Mouse (Mus musculus): ENCODE measurements around the gene Slc27a2. TPM values are rescaled to one million over a fixed set of nuclear protein-coding genes. Genes with fewer than 3 reads are reported as not detected.

The Slc27a2 gene
- total and polyA plus RNA-seq, 3 experiments: not detected

GRCm38 (mm10) chr2:126635939-126636823, 84.0 kb downstream of the Slc27a2 start:
- Histone ChIP-seq H3K4me3 (ENCODE audit: control insufficient read depth in 1 of 2, insufficient read depth in 1 of 2, low read depth in 2 of 2, low read length in 2 of 2) (peak overlapping the region; percentile 22 to 29), H3K27ac (ENCODE audit: control insufficient read depth, low read depth, low read length) (peak overlapping the region; percentile 93), H3K27me3 (ENCODE audit: control insufficient read depth in 1 of 2, insufficient read depth in 2 of 2, low read length in 2 of 2) (no peaks in the 10 kb centered on the region), H3K9ac (ENCODE audit: control insufficient read depth, low read depth, low read length, poor library complexity, severe bottlenecking) (peak overlapping the region; percentile 54), H3K9me3 (replicated peaks; ENCODE audit: insufficient read depth, low read length) (no peaks in the 10 kb centered on the region), H3K4me1 (ENCODE audit: control insufficient read depth in 1 of 2, insufficient read depth in 2 of 2, low read length in 2 of 2) (peaks cover 14 to 19% of the 10 kb centered on the region in 2 experiments), H3K36me3 (ENCODE audit: control insufficient read depth in 1 of 2, insufficient read depth in 2 of 2, low read length in 2 of 2) (peaks cover 2 to 21% of the 10 kb centered on the region in 2 experiments; a peak in 3 of 4 replicates), H3K79me2 (ENCODE audit: control insufficient read depth, insufficient read depth, low read length, poor library complexity) (no peaks in the 10 kb centered on the region)
- TF ChIP-seq MAFK (IDR thresholded peaks at IDR 0.05; ENCODE audit: borderline replicate concordance, low read depth, low read length): peak; percentile 72; the same call in 1 of the 2 replicates
- TF ChIP-seq MEF2A (IDR thresholded peaks at IDR 0.05; ENCODE audit: extremely low read depth, insufficient replicate concordance, low read depth, low read length, poor library complexity, severe bottlenecking): peak; percentile 63; the same call in 1 of the 2 replicates
- no peak for TF ChIP-seq RAD21 (IDR thresholded peaks at IDR 0.05; ENCODE audit: low read depth, low read length)
- TF ChIP-seq CHD2 (IDR thresholded peaks at IDR 0.05; ENCODE audit: low read length): peak; percentile 85
- peak; percentile 71 for TF ChIP-seq BHLHE40 (IDR thresholded peaks at IDR 0.05; ENCODE audit: borderline replicate concordance, low read depth, low read length)
- TF ChIP-seq CHD1 (IDR thresholded peaks at IDR 0.05; ENCODE audit: low read depth, low read length): no peak
- TF ChIP-seq POLR2A (IDR thresholded peaks at IDR 0.05; ENCODE audit: control insufficient read depth in 1 of 2, insufficient read depth in 1 of 2, low read depth in 1 of 2, low read length in 2 of 2, poor library complexity in 1 of 2): no peak
- peak; percentile 18; the same call in 1 of the 2 replicates for TF ChIP-seq NRF1 (IDR thresholded peaks at IDR 0.05; ENCODE audit: insufficient read depth, low read depth, low read length, poor library complexity, severe bottlenecking)
- peak; percentile 65; the same call in 1 of the 2 replicates for TF ChIP-seq MYC (IDR thresholded peaks at IDR 0.05; ENCODE audit: low read depth, low read length)
- peak; percentile 83 for TF ChIP-seq SIN3A (IDR thresholded peaks at IDR 0.05; ENCODE audit: low read length)
- peak; percentile 70 for TF ChIP-seq MXI1 (IDR thresholded peaks at IDR 0.05; ENCODE audit: low read depth, low read length)
- no peak for TF ChIP-seq USF2 (IDR thresholded peaks at IDR 0.05; ENCODE audit: borderline replicate concordance in 1 of 2, insufficient read depth in 1 of 2, low read depth in 1 of 2, low read length in 2 of 2)
- no peak for TF ChIP-seq CTCF (IDR thresholded peaks at IDR 0.05 in 2 of 3, conservative IDR thresholded peaks at IDR 0.05 in 1 of 3; ENCODE audit: control insufficient read depth in 1 of 3, insufficient read depth in 1 of 3, low read depth in 2 of 3, low read length in 3 of 3, poor library complexity in 1 of 3, severe bottlenecking in 1 of 3)
- peak; percentile 24; the same call in 1 of the 2 replicates for TF ChIP-seq HCFC1 (IDR thresholded peaks at IDR 0.05; ENCODE audit: low read depth, low read length)
- peak; percentile 86; the same call in 1 of the 2 replicates for TF ChIP-seq RCOR1 (IDR thresholded peaks at IDR 0.05; ENCODE audit: low read depth, low read length)
- peak; percentile 10; the same call in 1 of the 2 replicates for TF ChIP-seq SMC3 (IDR thresholded peaks at IDR 0.05; ENCODE audit: low read depth, low read length)
- peak; percentile 43; the same call in 1 of the 2 replicates for TF ChIP-seq ELF1 (IDR thresholded peaks at IDR 0.05; ENCODE audit: low read depth, low read length)
- peak; percentile 76 for TF ChIP-seq TAL1 (IDR thresholded peaks at IDR 0.05; ENCODE audit: low read length)
- TF ChIP-seq NELFE (IDR thresholded peaks at IDR 0.05; ENCODE audit: low read depth, low read length): no peak; the same call in 1 of the 2 replicates
- TF ChIP-seq POLR2AphosphoS2 (IDR thresholded peaks at IDR 0.05; ENCODE audit: low read length): peak; percentile 54
- no peak for TF ChIP-seq KAT2A (conservative IDR thresholded peaks at IDR 0.05; ENCODE audit: low read depth, low read length)
- TF ChIP-seq MYB (IDR thresholded peaks at IDR 0.05; ENCODE audit: low read depth, low read length): peak; percentile 78
- TF ChIP-seq MAX (IDR thresholded peaks at IDR 0.05; ENCODE audit: low read length): 0 out of 2 replicates have a peak, but pooled peaks have one; percentile 55
- no peak for TF ChIP-seq MAZ (IDR thresholded peaks at IDR 0.05; ENCODE audit: low read depth, low read length)
- TF ChIP-seq EP300 (IDR thresholded peaks at IDR 0.05; ENCODE audit: low read depth in 1 of 2, low read length in 2 of 2): peak; percentile 98
- TF ChIP-seq ETS1 (IDR thresholded peaks at IDR 0.05; ENCODE audit: low read depth, low read length): peak; percentile 91
- TF ChIP-seq GATA1 (IDR thresholded peaks at IDR 0.05; ENCODE audit: low read depth, low read length): peak; percentile 98
- no peak for TF ChIP-seq ZC3H11A (IDR thresholded peaks at IDR 0.05; ENCODE audit: low read depth, low read length)
- TF ChIP-seq TBP (IDR thresholded peaks at IDR 0.05; ENCODE audit: low read depth, low read length): peak; percentile 60; the same call in 1 of the 2 replicates
- TF ChIP-seq ZNF384 (IDR thresholded peaks at IDR 0.05; ENCODE audit: low read depth, low read length): peak; percentile 47; the same call in 1 of the 2 replicates
- 0 out of 2 replicates have a peak, but pooled peaks have one; percentile 62 for TF ChIP-seq JUND (IDR thresholded peaks at IDR 0.05; ENCODE audit: low read depth, low read length)
- peak; percentile 96 for TF ChIP-seq TCF12 (IDR thresholded peaks at IDR 0.05; ENCODE audit: low read depth, low read length)
- TF ChIP-seq GABPA (IDR thresholded peaks at IDR 0.05; ENCODE audit: low read depth, low read length): no peak
- TF ChIP-seq ZKSCAN1 (IDR thresholded peaks at IDR 0.05; ENCODE audit: low read depth, low read length): 0 out of 2 replicates have a peak, but pooled peaks have one; percentile 26
- peak; percentile 93 for DNase-seq (ENCODE audit: low read depth, low spot score)
